Mouse (Mus musculus) bone marrow, adult 2 months (tissue): ENCODE results near the gene Pde8a. TPM values are rescaled to one million over a fixed set of nuclear protein-coding genes. Genes with fewer than 3 reads are reported as not detected.

Experiments
- H3K27ac ChIP-seq: fragments of 200-500 bp; 2 replicates; pipeline ENCODE4 v1.5.1; 2012; ENCODE audit warnings: low read depth, mild to moderate bottlenecking, control low read depth, inconsistent platforms, low read length; ENCODE audit not compliant: control insufficient read depth, poor library complexity, insufficient read depth
- H3K4me1 ChIP-seq: fragments of 200-500 bp; 2 replicates; pipeline ENCODE4 v1.6.1; 2011; ENCODE audit warnings: low read length; ENCODE audit not compliant: control insufficient read depth, insufficient read depth
- H3K4me3 ChIP-seq: fragments of 200-500 bp; replicated peaks from 2 replicates; pipeline ENCODE3; 2011; ENCODE audit warnings: mild to moderate bottlenecking, low read depth, low read length, control low read depth; ENCODE audit not compliant: control insufficient read depth
- CTCF ChIP-seq: fragments of 200-500 bp; IDR thresholded peaks from 2 replicates; pipeline ENCODE4 v1.5.1; 2011; ENCODE audit warnings: low read length, control low read depth; ENCODE audit not compliant: control insufficient read depth, insufficient read depth
- POLR2A ChIP-seq: fragments of 200-500 bp; IDR thresholded peaks from 2 replicates; pipeline ENCODE4 v1.6.1; 2011; ENCODE audit warnings: low read depth, mild to moderate bottlenecking, control low read depth, low read length, borderline replicate concordance; ENCODE audit not compliant: control insufficient read depth
- WGBS: fragments of 180-500 bp; shearing (Covaris S2); methylation state at CpG from one replicate; pipeline ENCODE4 v1.1.7; 2018; 5-methylcytosine and 5-hydroxymethylcytosine counted together
- polyA plus RNA-seq: library from polyadenylated mRNA; stranded (reverse); fragments of >200 nt; gene quantifications from 2 replicates; pipeline ENCODE4 v1.2.4, GENCODE M21; 2011; ENCODE audit warnings: low replicate concordance; ENCODE audit not compliant: missing spikeins, insufficient read depth, insufficient read length

Gene Pde8a
- polyA plus RNA-seq, 1 experiment, result 6.7 TPM

DNA sequence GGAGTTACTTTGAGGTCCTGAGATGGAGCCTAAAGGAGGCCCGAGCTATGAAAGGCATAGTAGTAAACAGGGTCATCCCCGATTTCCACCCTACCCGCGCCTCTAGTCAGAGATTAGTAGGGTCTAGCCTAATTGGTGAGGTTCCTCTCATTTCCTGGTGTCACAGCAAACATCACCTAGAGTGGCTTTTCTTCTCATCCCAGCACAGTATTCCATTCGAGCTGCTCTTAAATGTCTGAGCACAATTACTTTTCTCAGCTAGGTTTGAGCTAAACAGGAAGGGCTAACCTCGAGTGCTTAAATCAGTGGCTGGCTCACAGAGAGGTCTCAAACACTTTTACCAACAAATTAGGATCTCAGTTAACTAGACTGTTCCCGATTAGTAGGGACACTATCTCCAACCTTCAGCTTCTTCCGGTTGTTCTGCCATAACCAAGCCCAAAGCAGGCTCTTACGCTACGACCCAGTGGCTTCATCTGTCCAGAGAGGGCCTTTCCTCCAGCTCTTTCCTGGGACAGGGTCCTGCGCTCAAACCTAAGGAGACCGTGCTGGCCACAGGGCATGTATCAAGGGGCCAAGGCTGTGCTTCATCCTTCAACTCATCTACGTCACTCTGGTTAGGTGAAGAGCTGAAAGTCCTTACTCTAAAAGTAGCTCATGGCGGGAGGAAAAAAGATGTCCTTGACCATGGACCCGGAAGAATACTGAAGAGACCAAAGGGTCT lies 132.2 kb downstream of the Pde8a start:
- Histone ChIP-seq H3K27ac (no peak overlapping the region; the same call in 1 of the 2 replicates), H3K4me1 (no peaks in the 10 kb centered on the region; the same call in 1 of the 2 replicates), H3K4me3 (peak overlapping the region; percentile 65)
- 59% methylated on average over 15 of the region's 15 CpGs for WGBS
- TF ChIP-seq POLR2A (no peak), CTCF (no peak)

DNA sequence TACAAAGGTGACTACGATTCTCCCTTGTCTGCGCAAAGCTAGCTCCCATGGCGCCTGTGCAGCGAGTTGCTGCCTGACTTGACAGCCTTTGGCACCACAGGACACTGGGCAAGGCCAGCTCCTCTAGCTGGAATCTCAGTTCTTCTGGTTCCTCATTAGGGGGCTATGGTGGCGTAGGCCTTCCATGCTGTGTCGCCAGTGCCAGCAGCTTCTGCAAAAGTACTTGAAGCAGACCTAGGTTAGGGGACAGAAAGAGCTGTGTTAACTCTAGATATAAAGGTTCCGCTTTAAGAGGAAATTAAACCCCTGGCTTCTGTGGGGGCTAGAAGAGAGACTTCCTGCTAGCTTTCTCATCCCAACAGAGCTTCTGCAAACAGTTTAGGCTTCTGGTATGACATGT lies 134.8 kb downstream of the Pde8a start:
- Histone ChIP-seq H3K4me1 (no peaks in the 10 kb centered on the region; the same call in 1 of the 2 replicates), H3K4me3 (no peak overlapping the region), H3K27ac (no peak overlapping the region)
- WGBS, result 44% methylated on average over 7 of the region's 7 CpGs
- TF ChIP-seq CTCF (no peak), POLR2A (no peak)

DNA sequence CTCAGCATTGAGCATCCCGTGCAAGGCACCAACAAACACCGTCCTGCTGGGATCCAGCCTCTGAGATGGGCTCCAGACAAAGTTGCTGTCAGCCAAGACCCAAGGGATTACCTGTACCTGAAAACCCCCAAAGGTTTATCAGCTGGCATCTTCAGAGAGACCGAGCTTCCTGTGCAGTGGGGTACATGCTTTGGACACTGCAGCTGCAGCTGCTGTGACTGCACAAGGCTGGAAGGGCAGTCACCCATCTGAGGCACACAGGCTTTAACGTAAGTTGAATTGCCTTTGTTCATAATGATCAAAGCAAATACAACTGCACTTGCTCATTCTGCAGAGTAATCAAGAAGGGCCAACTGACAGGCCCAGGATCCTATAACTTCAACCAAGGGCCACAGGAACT lies 138.4 kb downstream of the Pde8a start:
- no peak for TF ChIP-seq CTCF
- no peak for TF ChIP-seq POLR2A
- 80% methylated on average over 4 of the region's 4 CpGs for WGBS
- no peaks in the 10 kb centered on the region for H3K4me1 ChIP-seq
- no peak overlapping the region for H3K27ac ChIP-seq
- H3K4me3 ChIP-seq, result no peak overlapping the region

DNA sequence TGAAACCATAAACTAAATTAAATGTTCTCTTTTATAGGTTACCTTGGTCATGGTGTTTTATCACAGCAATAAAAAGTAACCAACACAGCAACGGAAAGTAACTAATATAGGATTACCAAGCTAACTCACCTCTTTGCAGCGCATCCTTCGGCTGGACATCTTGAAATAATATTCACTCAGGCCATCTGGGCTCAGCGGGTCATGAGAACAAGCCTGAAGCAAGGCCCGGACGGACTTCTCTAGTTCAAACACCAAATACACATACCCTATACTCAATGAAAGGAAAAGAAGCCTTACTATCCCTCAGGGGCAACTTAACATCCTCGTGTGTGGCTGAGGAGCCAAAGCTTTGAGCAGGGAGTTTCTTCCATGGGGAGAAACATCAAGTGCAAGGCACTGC lies 142.3 kb downstream of the Pde8a start:
- no peak overlapping the region for H3K4me3 ChIP-seq
- H3K4me1 ChIP-seq, result no peaks in the 10 kb centered on the region
- TF ChIP-seq CTCF, result no peak
- H3K27ac ChIP-seq, result no peak overlapping the region
- WGBS, result 83% methylated on average over 7 of the region's 7 CpGs

DNA sequence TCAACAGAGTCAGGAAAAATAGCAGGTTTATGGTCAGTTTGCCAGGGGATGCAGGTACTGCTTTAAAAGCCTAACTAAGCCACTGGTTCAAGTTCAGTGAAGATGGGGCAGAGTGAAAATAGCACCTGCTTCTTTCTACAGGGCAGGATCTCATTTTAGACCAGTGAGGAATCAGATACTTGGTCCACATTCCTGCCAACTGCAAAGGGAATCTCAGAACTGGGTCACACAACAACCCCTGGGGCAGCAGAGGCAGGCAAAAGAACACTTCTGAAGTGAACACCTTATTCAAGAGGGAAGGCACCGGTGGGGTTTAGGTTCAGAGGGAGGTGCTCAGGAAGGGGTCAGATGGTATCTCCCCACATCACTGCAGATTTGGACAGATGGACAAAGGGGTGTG lies 143.0 kb downstream of the Pde8a start:
- Histone ChIP-seq H3K4me3 (no peak overlapping the region), H3K27ac (no peak overlapping the region), H3K4me1 (no peaks in the 10 kb centered on the region)
- TF ChIP-seq CTCF (no peak), POLR2A (no peak)
- 77% methylated on average over 1 of the region's 1 CpGs for WGBS

DNA sequence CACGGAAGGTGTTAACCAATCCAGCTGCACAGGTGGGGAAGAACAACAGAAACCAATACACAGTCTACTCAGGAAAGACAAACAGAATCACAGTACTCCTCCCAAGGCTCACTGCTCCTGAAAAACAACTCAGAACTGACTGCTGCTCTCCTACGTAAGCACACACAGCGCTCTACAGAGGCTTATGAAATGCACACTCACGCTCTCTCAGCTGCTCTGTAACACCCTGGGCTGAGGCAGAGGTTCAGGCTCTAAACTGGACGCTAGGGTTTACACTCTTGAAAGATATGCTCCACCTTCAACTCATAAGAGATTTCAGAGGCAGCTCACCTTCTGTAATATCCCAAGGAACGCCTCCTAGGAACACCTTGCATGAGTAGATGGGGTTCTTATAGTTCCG lies 143.6 kb downstream of the Pde8a start:
- H3K27ac ChIP-seq, result no peak overlapping the region
- no peak overlapping the region for H3K4me3 ChIP-seq
- H3K4me1 ChIP-seq, result no peaks in the 10 kb centered on the region
- 78% methylated on average over 7 of the region's 7 CpGs for WGBS
- no peak for TF ChIP-seq CTCF
- TF ChIP-seq POLR2A, result no peak

DNA sequence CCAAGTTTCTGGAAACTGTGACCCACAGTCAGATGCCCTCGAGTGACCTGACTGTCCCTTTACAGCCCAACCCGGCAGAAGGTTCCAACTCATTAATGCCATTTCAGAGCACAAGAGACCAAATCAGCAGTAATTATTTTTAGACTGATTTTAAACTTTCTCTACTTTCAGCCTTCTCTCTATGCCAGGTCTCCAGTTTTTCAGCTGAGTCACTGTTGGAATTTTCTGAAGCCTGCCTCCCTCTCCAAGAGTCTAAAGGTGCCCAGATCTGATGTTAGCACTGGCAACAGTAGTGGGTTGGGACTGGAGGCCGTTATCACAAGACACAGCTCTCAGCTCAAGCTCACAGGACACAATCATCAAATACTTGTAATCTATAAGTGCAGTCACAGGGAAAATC lies 154.6 kb downstream of the Pde8a start:
- TF ChIP-seq CTCF (no peak), POLR2A (no peak)
- Histone ChIP-seq H3K4me1 (no peaks in the 10 kb centered on the region), H3K27ac (no peak overlapping the region), H3K4me3 (no peak overlapping the region)
- WGBS, result 65% methylated on average over 3 of the region's 3 CpGs

DNA sequence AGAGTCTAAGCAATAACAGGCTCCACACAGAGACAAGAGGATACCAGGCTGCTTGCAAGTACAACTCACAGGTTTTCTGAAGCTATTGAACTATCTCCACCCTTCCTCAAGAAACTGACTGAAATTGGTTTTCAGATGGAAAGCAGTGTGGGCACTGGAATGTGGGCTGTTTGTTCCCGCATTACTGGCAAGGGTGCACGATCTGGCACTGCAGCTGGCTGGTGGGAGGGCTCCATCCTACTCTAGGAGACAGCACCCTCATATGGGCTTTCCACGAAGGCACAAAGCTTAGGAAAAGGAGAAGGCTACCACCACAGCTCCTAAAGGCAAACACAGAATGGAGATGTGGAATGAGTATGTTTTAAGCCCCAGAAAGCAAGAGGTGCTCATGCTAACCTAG lies 156.3 kb downstream of the Pde8a start:
- WGBS, result 66% methylated on average over 3 of the region's 3 CpGs
- Histone ChIP-seq H3K4me3 (no peak overlapping the region), H3K27ac (no peak overlapping the region), H3K4me1 (no peaks in the 10 kb centered on the region)
- no peak for TF ChIP-seq CTCF
- no peak for TF ChIP-seq POLR2A

DNA sequence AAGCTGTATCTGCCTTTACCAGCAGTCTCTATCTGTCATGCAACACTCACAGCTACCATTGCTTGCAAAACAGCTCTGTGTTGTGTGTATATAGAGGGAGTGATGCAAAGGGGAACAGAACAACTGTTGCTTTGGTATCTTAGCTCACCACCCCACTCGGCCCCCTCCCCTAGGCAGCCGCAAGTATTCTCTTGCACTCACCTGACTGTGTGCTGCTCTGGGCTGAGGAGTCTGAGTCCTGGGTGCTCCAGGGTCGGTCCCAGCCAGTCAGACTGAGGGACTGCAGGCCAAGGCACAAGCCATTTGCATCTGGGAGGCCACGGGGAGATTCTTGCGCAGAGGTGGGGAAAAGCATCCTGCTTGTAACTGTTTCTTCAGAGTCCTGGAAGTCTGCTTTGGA lies 158.4 kb downstream of the Pde8a start:
- Histone ChIP-seq H3K4me1 (no peaks in the 10 kb centered on the region), H3K4me3 (no peak overlapping the region), H3K27ac (no peak overlapping the region)
- TF ChIP-seq POLR2A (no peak), CTCF (no peak)
- 48% methylated on average over 5 of the region's 5 CpGs for WGBS
